Mouse (Mus musculus): ENCODE results near the gene Zfp963.

GRCm38 (mm10) chr8:69796721-69797345 is 47.1 kb upstream of the Zfp963 start:
- TF ChIP-seq CTCF (IDR thresholded peaks at IDR 0.05; ENCODE audit: low read depth): no peak
- no peak for TF ChIP-seq EP300 (IDR thresholded peaks at IDR 0.05; ENCODE audit: low read depth)

Measured in liver, postnatal 0 days (tissue).